Mouse (Mus musculus): ENCODE measurements around the gene Cnpy3.

- TF ChIP-seq CTCF (conservative IDR thresholded peaks at IDR 0.05; ENCODE audit: low read length) (no peak), NANOG (IDR thresholded peaks at IDR 0.05; ENCODE audit: borderline replicate concordance, low read length) (no peak), POU5F1 (IDR thresholded peaks at IDR 0.05; ENCODE audit: borderline replicate concordance, low read length) (no peak)
Observed at GRCm38 (mm10) chr17:46796743-46797142, 44.7 kb upstream of the Cnpy3 start.

Data from E14TG2a.4 (cell line).